Mouse (Mus musculus) testis, adult 2 months (tissue): ENCODE measurements around the gene Ephx3. TPM values are rescaled to one million over a fixed set of nuclear protein-coding genes. Genes with fewer than 3 reads are reported as not detected.

ENCODE experiments used
- H3K27ac ChIP-seq: fragments of 200-500 bp; 2 replicates; pipeline ENCODE4 v1.5.1; 2012; ENCODE audit warnings: low read depth, low read length; ENCODE audit not compliant: control insufficient read depth, insufficient read depth
- H3K27me3 ChIP-seq: fragments of 200-500 bp; 2 replicates; pipeline ENCODE4 v1.6.1; 2012; ENCODE audit warnings: mild to moderate bottlenecking, low read length, moderate library complexity; ENCODE audit not compliant: control insufficient read depth, insufficient read depth
- H3K36me3 ChIP-seq: fragments of 200-500 bp; 2 replicates; pipeline ENCODE4 v1.6.1; 2012; ENCODE audit warnings: mild to moderate bottlenecking, low read length; ENCODE audit not compliant: control insufficient read depth, insufficient read depth
- H3K4me1 ChIP-seq: fragments of 200-500 bp; 2 replicates; pipeline ENCODE4 v1.6.1; 2012; ENCODE audit warnings: low read length; ENCODE audit not compliant: control insufficient read depth, insufficient read depth
- H3K4me3 ChIP-seq: fragments of 200-500 bp; 2 replicates; pipeline ENCODE4 v1.5.1; 2012; ENCODE audit warnings: low read depth, mild to moderate bottlenecking, low read length, moderate library complexity, mixed read lengths; ENCODE audit not compliant: control insufficient read depth
- CTCF ChIP-seq: fragments of 200-500 bp; IDR thresholded peaks from 2 replicates; pipeline ENCODE4 v1.5.1; 2012; ENCODE audit warnings: low read depth, mild to moderate bottlenecking, inconsistent platforms, low read length, moderate library complexity; ENCODE audit not compliant: control insufficient read depth, insufficient read depth, insufficient replicate concordance
- POLR2A ChIP-seq: fragments of 200-500 bp; IDR thresholded peaks from 2 replicates; pipeline ENCODE4 v1.6.1; 2012; ENCODE audit warnings: low read depth, mild to moderate bottlenecking, inconsistent platforms, low read length, moderate library complexity; ENCODE audit not compliant: control insufficient read depth
- polyA plus RNA-seq: library from polyadenylated mRNA; depleted of rRNA; stranded (reverse); fragments of >200 nt; gene quantifications from 2 replicates; pipeline ENCODE4 v1.2.3, GENCODE M21; 2012

The Ephx3 gene
- polyA plus RNA-seq, 1 experiment = 0.10 TPM

DNA sequence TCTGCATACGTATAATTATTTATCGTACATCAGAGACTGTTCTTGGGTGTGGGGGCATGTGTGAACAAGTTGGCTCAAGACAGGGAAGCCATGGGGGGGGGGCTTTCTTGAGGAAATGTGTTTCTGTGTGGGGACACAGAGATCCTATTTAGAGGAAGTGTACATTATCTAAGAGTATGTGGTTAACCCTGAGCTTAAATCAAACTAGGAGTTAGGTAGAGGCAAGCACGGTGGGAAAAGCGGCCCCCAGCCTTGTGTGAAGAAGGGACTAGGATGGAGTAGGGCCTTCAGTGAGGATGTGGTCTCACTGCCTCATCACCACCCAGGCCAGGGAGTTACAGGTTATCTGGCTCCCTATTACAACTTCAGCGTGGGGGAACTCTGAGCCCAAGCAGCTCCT lies 6.4 kb upstream of the Ephx3 start:
- Histone ChIP-seq H3K27me3 (no peaks in the 10 kb centered on the region), H3K4me3 (no peak overlapping the region), H3K27ac (no peak overlapping the region), H3K4me1 (no peaks in the 10 kb centered on the region), H3K36me3 (no peaks in the 10 kb centered on the region; the same call in 1 of the 2 replicates)
- TF ChIP-seq CTCF = no peak
- TF ChIP-seq POLR2A = no peak

DNA sequence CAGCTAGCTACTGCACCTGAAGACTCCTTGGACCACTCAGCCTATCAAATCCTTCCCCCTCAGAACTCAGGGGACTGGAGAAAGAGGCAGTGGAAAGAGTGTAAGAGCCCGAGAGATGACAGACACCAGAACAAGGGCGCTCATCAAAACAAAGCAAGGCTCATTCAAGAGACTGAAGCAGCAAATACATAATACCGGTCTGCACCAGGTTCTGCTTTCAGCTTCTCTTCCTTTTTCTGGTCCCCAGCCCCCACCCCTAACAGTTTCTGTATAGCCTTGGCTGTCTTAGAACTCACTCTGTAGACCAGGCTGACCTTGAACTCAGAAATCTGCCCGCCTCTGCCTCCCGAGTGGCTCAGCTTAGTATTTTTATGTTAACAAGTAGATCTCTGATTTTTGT lies 3.7 kb upstream of the Ephx3 start:
- no peak overlapping the region for H3K4me3 ChIP-seq
- H3K27ac ChIP-seq = no peak overlapping the region
- no peak for TF ChIP-seq POLR2A
- no peaks in the 10 kb centered on the region for H3K36me3 ChIP-seq
- no peaks in the 10 kb centered on the region for H3K27me3 ChIP-seq
- peaks cover 13% of the 10 kb centered on the region for H3K4me1 ChIP-seq

DNA sequence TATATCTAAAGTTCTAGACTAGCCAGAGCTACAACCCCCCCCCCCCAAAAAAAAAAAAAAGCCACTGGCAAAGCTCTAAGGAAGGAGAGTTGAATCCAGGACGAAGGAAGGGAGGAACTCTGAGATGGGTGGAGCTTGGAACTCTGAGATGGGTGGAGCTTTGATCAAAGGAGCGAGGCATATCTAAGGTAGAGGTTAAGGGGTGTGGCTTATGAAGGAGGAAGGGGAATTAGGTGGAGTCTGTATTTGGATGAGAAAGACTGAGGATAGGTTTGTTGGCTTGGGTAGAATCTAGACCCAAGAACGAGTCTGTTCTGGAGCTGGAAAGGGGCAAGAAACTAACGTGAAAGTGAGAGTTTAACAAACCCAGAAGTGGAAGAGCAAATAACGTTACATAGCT lies 501 bp upstream of the Ephx3 start:
- Histone ChIP-seq H3K4me1 (peaks cover 13% of the 10 kb centered on the region), H3K4me3 (no peak overlapping the region), H3K27ac (no peak overlapping the region), H3K27me3 (no peaks in the 10 kb centered on the region), H3K36me3 (no peaks in the 10 kb centered on the region)
- TF ChIP-seq POLR2A (no peak), CTCF (no peak)

DNA sequence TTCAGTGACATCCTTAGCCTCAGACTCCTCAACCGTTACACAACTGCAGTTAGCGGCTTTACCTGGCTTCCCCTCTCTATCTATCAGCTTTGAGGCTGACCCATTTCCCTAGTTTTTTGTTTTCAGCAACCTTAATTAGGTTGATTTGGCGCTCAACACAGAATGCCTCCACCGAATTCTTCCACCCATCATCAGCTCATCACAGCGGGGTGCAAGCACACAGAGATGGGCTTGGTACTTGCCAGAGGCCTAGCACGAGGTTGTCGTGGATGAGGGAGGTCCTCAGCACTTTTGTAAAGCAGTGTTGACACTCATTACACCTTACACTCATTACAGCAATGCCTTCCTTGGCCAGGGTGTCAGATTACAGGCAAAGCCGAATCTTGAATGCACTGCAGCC lies 6.3 kb downstream of the Ephx3 start:
- H3K27ac ChIP-seq = no peak overlapping the region
- H3K4me3 ChIP-seq = no peak overlapping the region
- peaks cover 9% of the 10 kb centered on the region for H3K4me1 ChIP-seq
- no peaks in the 10 kb centered on the region for H3K36me3 ChIP-seq
- no peak for TF ChIP-seq CTCF
- TF ChIP-seq POLR2A = no peak
- no peaks in the 10 kb centered on the region for H3K27me3 ChIP-seq

DNA sequence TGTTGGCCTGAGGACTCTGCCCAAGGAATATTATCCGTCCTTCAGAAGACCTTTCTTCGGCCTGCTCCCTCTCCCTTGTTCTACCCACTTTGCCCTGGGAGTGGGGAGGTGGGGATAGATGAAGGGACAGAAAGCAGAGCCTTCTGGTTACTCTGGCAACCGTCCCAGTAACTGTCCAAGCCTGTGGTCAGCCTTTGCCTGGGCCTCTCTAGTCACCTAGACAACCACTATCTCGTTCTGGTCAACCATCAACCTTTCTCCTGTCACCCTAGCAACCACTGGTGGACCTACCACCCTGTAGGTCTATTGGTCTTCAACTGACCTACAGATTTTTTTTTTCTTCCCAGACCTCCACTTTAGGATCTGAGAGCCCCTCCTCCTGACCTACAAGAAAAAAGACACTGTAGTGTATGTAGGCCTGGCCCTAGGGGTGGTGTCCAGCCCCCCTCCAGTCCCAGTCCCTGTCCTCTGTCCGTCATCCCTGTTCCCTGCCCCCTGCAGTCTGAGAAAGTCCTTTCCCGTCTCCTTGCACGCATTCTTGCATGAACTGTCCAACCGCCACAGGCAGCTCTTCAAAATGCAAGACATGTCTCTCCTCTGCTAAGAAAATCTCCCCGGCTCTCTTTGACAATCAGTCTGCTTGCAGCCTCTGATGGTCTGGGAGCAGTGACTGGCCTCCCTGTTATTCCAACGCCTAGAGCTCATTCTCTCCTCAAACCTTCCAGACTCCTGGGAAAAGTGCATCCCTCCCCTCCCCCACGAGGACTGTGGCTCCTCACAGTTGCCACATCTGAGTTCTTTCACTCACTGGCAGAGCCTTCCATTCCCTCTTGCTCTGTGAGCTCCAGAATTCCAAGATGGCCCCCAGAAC lies 9.5 kb downstream of the Ephx3 start:
- no peak overlapping the region for H3K27ac ChIP-seq
- H3K4me1 ChIP-seq = peaks cover 9% of the 10 kb centered on the region

DNA sequence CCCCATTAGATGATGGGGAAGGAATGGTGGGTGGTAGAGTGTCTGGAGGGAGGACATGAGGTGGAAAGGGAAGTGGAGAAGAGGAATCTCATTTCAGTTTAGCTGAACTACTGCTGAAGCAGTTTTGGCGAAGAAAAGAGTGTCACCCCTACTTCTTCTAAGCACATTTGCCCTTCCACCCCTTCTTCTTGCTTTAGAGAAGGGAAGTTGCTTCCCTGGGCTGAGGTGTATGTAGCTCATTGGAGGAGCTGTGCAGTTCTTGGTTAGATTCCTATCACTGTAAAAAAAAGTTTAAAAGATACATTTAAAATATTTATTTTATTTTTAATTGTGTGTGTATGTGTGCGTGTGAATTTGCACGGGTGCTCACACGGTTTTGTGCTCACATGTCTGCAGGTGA lies 12.4 kb downstream of the Ephx3 start:
- TF ChIP-seq CTCF = no peak
- no peak for TF ChIP-seq POLR2A
- H3K36me3 ChIP-seq = no peaks in the 10 kb centered on the region
- no peak overlapping the region for H3K27ac ChIP-seq
- peaks cover 9% of the 10 kb centered on the region for H3K4me1 ChIP-seq
- H3K4me3 ChIP-seq = no peak overlapping the region
- H3K27me3 ChIP-seq = no peaks in the 10 kb centered on the region

More for the DNA sequence above, 9.5 kb downstream of the Ephx3 start:
- Histone ChIP-seq H3K4me3 (no peak overlapping the region), H3K27me3 (no peaks in the 10 kb centered on the region), H3K36me3 (no peaks in the 10 kb centered on the region)
- TF ChIP-seq CTCF (no peak), POLR2A (no peak)

DNA sequence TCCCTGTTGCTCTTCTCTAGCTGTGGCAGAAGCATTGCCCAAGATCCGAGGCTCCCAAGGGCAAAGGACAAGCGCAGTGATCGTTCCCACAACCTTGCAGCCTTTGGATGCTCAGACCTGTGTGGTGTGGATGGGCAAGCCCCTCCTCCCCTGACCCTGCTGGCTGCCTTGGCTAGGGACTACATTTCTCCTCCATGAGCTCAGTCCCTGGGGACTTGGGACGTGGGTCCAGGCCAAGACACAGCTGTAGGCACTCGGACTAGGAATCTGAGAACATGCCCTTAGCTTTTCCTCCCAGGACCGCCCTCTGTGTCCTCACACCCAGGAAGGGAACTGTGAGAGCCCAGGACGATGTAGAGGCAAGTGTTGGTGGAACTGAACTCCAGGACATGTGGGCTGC lies 16.2 kb downstream of the Ephx3 start:
- H3K36me3 ChIP-seq = no peaks in the 10 kb centered on the region
- no peaks in the 10 kb centered on the region for H3K27me3 ChIP-seq
- no peak for TF ChIP-seq CTCF
- TF ChIP-seq POLR2A = no peak
- no peak overlapping the region for H3K27ac ChIP-seq
- no peaks in the 10 kb centered on the region for H3K4me1 ChIP-seq
- no peak overlapping the region for H3K4me3 ChIP-seq
